ENCODE assay signal across 14 mouse cellular contexts in genomic region chr4:142927328-142928108, GRCm38 (mm10).
DNase-seq lines count a peak whose midpoint lies in the region; ATAC-seq and TF ChIP-seq lines count a peak whose summit lies in the region.
"Had no signal": no experiment of that assay in that cellular context is flagged by ENCODE, and none has a peak within 500 bp of the region (broad histone marks: within the 10 kb centered on the region; RNA-seq: fewer than 3 reads in every experiment).

No protein-coding gene starts in this region.

- TF ChIP-seq CTCF in layer of hippocampus, adult 2 months (conservative IDR thresholded peaks at IDR 0.05): no peak

- H3K9me3 ChIP-seq in heart, embryonic 12.5 days (replicated peaks): no peaks in the 10 kb centered on the region
- H3K9me3 ChIP-seq in midbrain, embryonic 11.5 days (ENCODE audit: control insufficient read depth, low read length): no peaks in the 10 kb centered on the region
- no peaks in the 10 kb centered on the region for H3K9me3 ChIP-seq in midbrain, embryonic 13.5 days
- H3K9me3 ChIP-seq: embryonic facial prominence, embryonic 12.5 days; limb, embryonic 15.5 days; midbrain, embryonic 10.5 days had no signal

- no peaks in the 10 kb centered on the region for H3K27me3 ChIP-seq in heart, embryonic 12.5 days (replicated peaks)
- no peaks in the 10 kb centered on the region for H3K27me3 ChIP-seq in midbrain, embryonic 11.5 days (ENCODE audit: control insufficient read depth, insufficient read depth, low read length)
- no peaks in the 10 kb centered on the region for H3K27me3 ChIP-seq in midbrain, embryonic 13.5 days
- H3K27me3 ChIP-seq: embryonic facial prominence, embryonic 12.5 days; limb, embryonic 15.5 days had no signal

- 78% methylated on average over 7 of the region's 7 CpGs for WGBS in heart, embryonic 12.5 days
- WGBS in midbrain, embryonic 11.5 days: 84% methylated on average over 7 of the region's 7 CpGs
- WGBS in midbrain, embryonic 13.5 days: 67% methylated on average over 7 of the region's 7 CpGs

- peak; percentile 68 for DNase-seq in heart, adult 11 months
- peak; percentile 53 for DNase-seq in midbrain, embryonic 11.5 days (ENCODE audit: low spot score, missing footprints)
- peak; percentile 30 for DNase-seq in cerebellum, adult 18-20 months
- DNase-seq in cerebellum, postnatal 36 days: peak; percentile 39 to 40
- DNase-seq in gastrocnemius, adult 8-10 months (ENCODE audit: low spot score in 2 of 2): no peak
- no peak for DNase-seq in layer of hippocampus, adult 2 months (ENCODE audit: low spot score in 2 of 2)
- DNase-seq: B cell, adult 2 months; heart, postnatal 10 days; liver, postnatal 0 days had no signal

- no peak overlapping the region for H3K4me2 ChIP-seq in heart, embryonic 12.5 days
- no peak overlapping the region for H3K4me2 ChIP-seq in midbrain, embryonic 11.5 days
- no peak overlapping the region for H3K4me2 ChIP-seq in midbrain, embryonic 13.5 days (replicated peaks)
- H3K4me2 ChIP-seq: embryonic facial prominence, embryonic 12.5 days; limb, embryonic 15.5 days had no signal

- no peaks in the 10 kb centered on the region for H3K4me1 ChIP-seq in heart, embryonic 12.5 days (replicated peaks)
- no peaks in the 10 kb centered on the region for H3K4me1 ChIP-seq in midbrain, embryonic 11.5 days (ENCODE audit: control insufficient read depth, insufficient read depth, low read length)
- no peaks in the 10 kb centered on the region; the same call in 1 of the 2 replicates for H3K4me1 ChIP-seq in midbrain, embryonic 13.5 days (replicated peaks)
- H3K4me1 ChIP-seq: embryonic facial prominence, embryonic 12.5 days; limb, embryonic 15.5 days had no signal

- ATAC-seq in heart, embryonic 12.5 days (ENCODE audit: insufficient number of reproducible peaks, low FRiP score): no peak
- no peak for ATAC-seq in midbrain, embryonic 11.5 days (ENCODE audit: low FRiP score)
- ATAC-seq in midbrain, embryonic 13.5 days: no peak
- ATAC-seq: liver, postnatal 0 days had no signal

- no peak overlapping the region for H3K4me3 ChIP-seq in heart, embryonic 12.5 days
- H3K4me3 ChIP-seq in midbrain, embryonic 11.5 days (ENCODE audit: low read depth, low read length): no peak overlapping the region
- no peak overlapping the region for H3K4me3 ChIP-seq in midbrain, embryonic 13.5 days (replicated peaks)
- no peak overlapping the region for H3K4me3 ChIP-seq in layer of hippocampus, adult 2 months
- H3K4me3 ChIP-seq: embryonic facial prominence, embryonic 12.5 days; limb, embryonic 15.5 days; midbrain, embryonic 10.5 days had no signal

- H3K36me3 ChIP-seq in heart, embryonic 12.5 days: no peaks in the 10 kb centered on the region
- H3K36me3 ChIP-seq in midbrain, embryonic 11.5 days (ENCODE audit: control insufficient read depth, insufficient read depth, low read length): no peaks in the 10 kb centered on the region
- H3K36me3 ChIP-seq in midbrain, embryonic 13.5 days: no peaks in the 10 kb centered on the region
- H3K36me3 ChIP-seq: embryonic facial prominence, embryonic 12.5 days; limb, embryonic 15.5 days; midbrain, embryonic 10.5 days had no signal

- H3K27ac ChIP-seq in heart, embryonic 12.5 days (ENCODE audit: poor library complexity, severe bottlenecking): no peak overlapping the region
- H3K27ac ChIP-seq in midbrain, embryonic 11.5 days (ENCODE audit: low read depth, low read length): no peak overlapping the region
- H3K27ac ChIP-seq in midbrain, embryonic 13.5 days: no peak overlapping the region
- no peak overlapping the region for H3K27ac ChIP-seq in layer of hippocampus, adult 2 months
- H3K27ac ChIP-seq: embryonic facial prominence, embryonic 12.5 days; limb, embryonic 15.5 days; midbrain, embryonic 10.5 days had no signal

- no peak overlapping the region for H3K9ac ChIP-seq in heart, embryonic 12.5 days
- no peak overlapping the region for H3K9ac ChIP-seq in midbrain, embryonic 11.5 days (ENCODE audit: low read length)
- H3K9ac ChIP-seq in midbrain, embryonic 13.5 days (replicated peaks): no peak overlapping the region
- H3K9ac ChIP-seq: embryonic facial prominence, embryonic 12.5 days; limb, embryonic 15.5 days; liver, postnatal 0 days had no signal

Comparison
In these comparisons a context has a peak if more than half of its experiments do, and no peak if none do; other contexts are left out.
1. DNase-seq: peak in heart, adult 11 months (single experiment), midbrain, embryonic 11.5 days (single experiment), cerebellum, adult 18-20 months (2 of 2) and cerebellum, postnatal 36 days (2 of 2); none in gastrocnemius, adult 8-10 months (0 of 2) and layer of hippocampus, adult 2 months (0 of 2).